Mouse (Mus musculus): ENCODE measurements at regions not wholly inside any gene's neighbourhood (a gene's known extent, or its start where the extent isn't known, plus 50 kb on each side); places are given as distances from the start of the nearest gene placed in this dataset.

DNA sequence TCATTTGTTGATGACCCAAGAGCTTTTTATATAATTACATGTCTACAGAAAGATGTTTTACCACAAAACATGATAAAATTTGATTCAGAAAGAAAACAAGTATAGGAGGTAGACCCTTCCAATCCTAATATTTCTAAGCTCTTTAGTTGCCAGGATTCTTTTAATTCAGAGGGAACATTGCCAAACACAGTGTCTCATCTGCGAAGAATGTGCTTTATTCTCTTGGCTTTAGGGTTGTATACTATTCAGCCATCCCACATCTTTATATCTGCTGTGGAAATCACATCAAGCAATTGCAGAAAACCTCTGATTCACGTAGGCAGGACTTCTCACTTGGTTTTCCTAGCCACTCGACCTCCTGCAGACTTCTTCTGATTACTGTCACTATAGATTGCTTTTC lies 412.8 kb upstream of the Cdh11 start:
- no peak for TF ChIP-seq HCFC1 (IDR thresholded peaks at IDR 0.05; ENCODE audit: borderline replicate concordance, insufficient read depth, low read length)
- TF ChIP-seq MAFK (IDR thresholded peaks at IDR 0.05; ENCODE audit: insufficient read depth, low read depth, low read length) = no peak
- TF ChIP-seq CHD2 (IDR thresholded peaks at IDR 0.05; ENCODE audit: low read depth, low read length) = no peak
- H3K9me3 ChIP-seq (ENCODE audit: control insufficient read depth, insufficient read depth, low read depth, low read length) = no peaks in the 10 kb centered on the region
- no peak overlapping the region for H3K27ac ChIP-seq (ENCODE audit: insufficient read depth, low read depth, low read length, poor library complexity, severe bottlenecking)
- no peak for DNase-seq (ENCODE audit: low read depth, low spot score)
- no peaks in the 10 kb centered on the region for H3K4me1 ChIP-seq (ENCODE audit: control insufficient read depth in 2 of 2, insufficient read depth in 2 of 2, low read length in 2 of 2, poor library complexity in 1 of 2)
- no peaks in the 10 kb centered on the region for H3K36me3 ChIP-seq (ENCODE audit: control insufficient read depth, insufficient read depth, low read length, poor library complexity, severe bottlenecking)
- H3K9ac ChIP-seq (ENCODE audit: insufficient read depth, low read depth, low read length, poor library complexity, severe bottlenecking) = no peak overlapping the region
- in situ Hi-C loops (cut with MboI; ENCODE audit: low sequenced_read_pairs in 2 of 2, unreplicated experiment in 2 of 2) = no loop called here
- no peak overlapping the region for H3K4me3 ChIP-seq (ENCODE audit: insufficient read depth in 1 of 2, low read depth in 1 of 2, low read length in 2 of 2, poor library complexity in 1 of 2, severe bottlenecking in 1 of 2)

DNA sequence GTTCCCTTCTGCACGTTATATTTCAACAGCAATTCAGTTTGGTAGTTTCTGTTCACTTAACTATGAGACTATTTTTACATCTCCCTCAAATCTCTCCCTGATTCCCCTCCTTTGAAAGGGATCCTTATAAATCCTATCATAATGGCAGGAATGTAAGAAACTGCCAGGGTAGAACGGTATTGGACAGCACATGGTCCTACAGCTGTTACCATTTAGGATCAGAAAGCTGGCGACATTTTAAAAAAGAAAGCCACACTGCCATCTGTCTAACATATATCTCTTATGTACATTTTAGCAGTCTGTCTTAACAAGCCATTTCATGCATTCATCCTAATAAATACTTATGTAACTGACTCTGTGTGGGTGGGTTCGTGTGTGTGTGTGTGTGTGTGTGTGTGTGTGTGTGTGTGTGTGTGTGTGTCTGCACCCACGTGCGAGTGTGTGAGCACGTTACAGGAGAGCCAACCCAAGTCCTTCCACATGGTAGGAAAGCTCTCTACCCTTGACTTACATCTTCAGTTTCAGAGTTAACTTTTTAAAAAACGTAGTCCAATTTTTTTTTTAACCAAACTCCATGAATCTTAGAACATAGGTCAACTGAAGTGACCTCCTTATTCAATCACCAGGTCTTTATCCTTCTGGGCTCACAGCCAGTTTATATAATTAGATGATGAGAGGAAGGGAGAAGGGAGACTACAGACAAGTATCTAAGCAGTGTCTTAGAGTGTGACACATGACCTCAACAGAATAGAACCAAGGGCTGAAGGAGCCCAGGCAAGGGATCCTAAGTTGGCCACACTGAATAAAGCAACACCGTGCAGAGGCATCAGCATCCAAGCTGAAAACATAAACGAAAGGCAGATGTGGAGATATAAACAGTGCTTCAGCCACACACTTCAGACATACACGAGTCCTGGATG lies 414.5 kb upstream of the Cdh11 start:
- no peak overlapping the region for H3K27ac ChIP-seq (ENCODE audit: insufficient read depth, low read depth, low read length, poor library complexity, severe bottlenecking)
- H3K4me1 ChIP-seq (ENCODE audit: control insufficient read depth in 2 of 2, insufficient read depth in 2 of 2, low read length in 2 of 2, poor library complexity in 1 of 2) = no peaks in the 10 kb centered on the region
- TF ChIP-seq MAFK (IDR thresholded peaks at IDR 0.05; ENCODE audit: insufficient read depth, low read depth, low read length) = no peak
- no peak for TF ChIP-seq CHD2 (IDR thresholded peaks at IDR 0.05; ENCODE audit: low read depth, low read length)
- TF ChIP-seq ZC3H11A (IDR thresholded peaks at IDR 0.05; ENCODE audit: borderline replicate concordance, low read depth, low read length) = no peak
- no peak for TF ChIP-seq HCFC1 (IDR thresholded peaks at IDR 0.05; ENCODE audit: borderline replicate concordance, insufficient read depth, low read length)
- no peak for TF ChIP-seq ZNF384 (IDR thresholded peaks at IDR 0.05; ENCODE audit: low read depth, low read length)
- no peak for DNase-seq (ENCODE audit: low read depth, low spot score)
- no peaks in the 10 kb centered on the region for H3K36me3 ChIP-seq (ENCODE audit: control insufficient read depth, insufficient read depth, low read length, poor library complexity, severe bottlenecking)
- no peak overlapping the region for H3K9ac ChIP-seq (ENCODE audit: insufficient read depth, low read depth, low read length, poor library complexity, severe bottlenecking)
- in situ Hi-C loops (cut with MboI; ENCODE audit: low sequenced_read_pairs in 2 of 2, unreplicated experiment in 2 of 2) = no loop called here
- H3K4me3 ChIP-seq (ENCODE audit: insufficient read depth in 1 of 2, low read depth in 1 of 2, low read length in 2 of 2, poor library complexity in 1 of 2, severe bottlenecking in 1 of 2) = no peak overlapping the region
- H3K9me3 ChIP-seq (ENCODE audit: control insufficient read depth, insufficient read depth, low read depth, low read length) = no peaks in the 10 kb centered on the region

DNA sequence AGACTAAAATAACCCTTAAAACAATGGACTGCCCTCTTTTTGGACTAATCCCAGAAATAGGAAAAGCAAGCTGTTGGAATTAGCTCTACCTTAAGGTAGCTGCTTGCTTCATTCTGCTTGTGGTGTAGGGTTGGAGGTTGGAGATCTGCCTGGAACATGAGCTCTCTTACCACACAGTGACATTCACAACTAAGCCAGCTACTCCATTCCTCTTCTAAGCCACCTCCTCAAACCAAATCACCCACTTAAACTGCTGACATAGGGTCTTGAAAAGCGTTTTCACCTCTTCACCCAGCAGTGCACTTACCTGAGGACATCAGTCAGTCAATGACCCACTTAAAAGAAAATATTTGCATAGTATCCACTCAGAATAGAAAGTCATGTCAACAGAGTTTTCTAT lies 418.3 kb upstream of the Cdh11 start:
- Histone ChIP-seq H3K4me1 (ENCODE audit: control insufficient read depth in 2 of 2, insufficient read depth in 2 of 2, low read length in 2 of 2, poor library complexity in 1 of 2) (no peaks in the 10 kb centered on the region), H3K36me3 (ENCODE audit: control insufficient read depth, insufficient read depth, low read length, poor library complexity, severe bottlenecking) (no peaks in the 10 kb centered on the region), H3K4me3 (ENCODE audit: insufficient read depth in 1 of 2, low read depth in 1 of 2, low read length in 2 of 2, poor library complexity in 1 of 2, severe bottlenecking in 1 of 2) (no peak overlapping the region), H3K9ac (ENCODE audit: insufficient read depth, low read depth, low read length, poor library complexity, severe bottlenecking) (no peak overlapping the region), H3K9me3 (ENCODE audit: control insufficient read depth, insufficient read depth, low read depth, low read length) (no peaks in the 10 kb centered on the region), H3K27ac (ENCODE audit: insufficient read depth, low read depth, low read length, poor library complexity, severe bottlenecking) (no peak overlapping the region)
- no peak for DNase-seq (ENCODE audit: low read depth, low spot score)
- in situ Hi-C loops (cut with MboI; ENCODE audit: low sequenced_read_pairs in 2 of 2, unreplicated experiment in 2 of 2) = no loop called here
- TF ChIP-seq CHD2 (IDR thresholded peaks at IDR 0.05; ENCODE audit: low read depth, low read length) = no peak
- TF ChIP-seq ZNF384 (IDR thresholded peaks at IDR 0.05; ENCODE audit: low read depth, low read length) = no peak
- no peak for TF ChIP-seq MAFK (IDR thresholded peaks at IDR 0.05; ENCODE audit: insufficient read depth, low read depth, low read length)
- no peak for TF ChIP-seq ZC3H11A (IDR thresholded peaks at IDR 0.05; ENCODE audit: borderline replicate concordance, low read depth, low read length)
- TF ChIP-seq HCFC1 (IDR thresholded peaks at IDR 0.05; ENCODE audit: borderline replicate concordance, insufficient read depth, low read length) = no peak

DNA sequence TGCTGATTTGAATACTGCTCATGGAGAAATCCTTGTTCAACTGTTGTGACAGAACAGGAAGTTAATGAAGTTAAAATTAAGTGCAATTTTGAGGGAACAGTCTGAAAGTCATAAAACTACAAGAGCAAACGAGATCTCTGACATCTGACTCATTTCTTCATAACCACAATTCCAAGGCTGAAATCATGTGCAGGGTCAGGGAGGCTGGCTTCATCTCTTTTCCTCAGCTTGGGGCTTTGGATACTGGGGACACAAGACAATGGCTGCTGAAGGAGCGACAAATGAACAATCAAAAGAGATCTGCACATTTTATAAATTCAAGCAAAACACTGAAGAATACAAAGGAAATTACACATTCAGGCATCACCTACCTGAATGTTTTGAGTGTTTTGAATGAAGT lies 429.2 kb upstream of the Cdh11 start:
- TF ChIP-seq ZC3H11A (IDR thresholded peaks at IDR 0.05; ENCODE audit: borderline replicate concordance, low read depth, low read length) = no peak
- no peak for TF ChIP-seq CHD2 (IDR thresholded peaks at IDR 0.05; ENCODE audit: low read depth, low read length)
- TF ChIP-seq ZNF384 (IDR thresholded peaks at IDR 0.05; ENCODE audit: low read depth, low read length) = no peak
- no peak for TF ChIP-seq HCFC1 (IDR thresholded peaks at IDR 0.05; ENCODE audit: borderline replicate concordance, insufficient read depth, low read length)
- no peak for TF ChIP-seq MAFK (IDR thresholded peaks at IDR 0.05; ENCODE audit: insufficient read depth, low read depth, low read length)
- Histone ChIP-seq H3K4me1 (ENCODE audit: control insufficient read depth in 2 of 2, insufficient read depth in 2 of 2, low read length in 2 of 2, poor library complexity in 1 of 2) (no peaks in the 10 kb centered on the region), H3K9me3 (ENCODE audit: control insufficient read depth, insufficient read depth, low read depth, low read length) (no peaks in the 10 kb centered on the region), H3K4me3 (ENCODE audit: insufficient read depth in 1 of 2, low read depth in 1 of 2, low read length in 2 of 2, poor library complexity in 1 of 2, severe bottlenecking in 1 of 2) (no peak overlapping the region), H3K9ac (ENCODE audit: insufficient read depth, low read depth, low read length, poor library complexity, severe bottlenecking) (no peak overlapping the region), H3K36me3 (ENCODE audit: control insufficient read depth, insufficient read depth, low read length, poor library complexity, severe bottlenecking) (no peaks in the 10 kb centered on the region), H3K27ac (ENCODE audit: insufficient read depth, low read depth, low read length, poor library complexity, severe bottlenecking) (no peak overlapping the region)
- no peak for DNase-seq (ENCODE audit: low read depth, low spot score)
- in situ Hi-C loops (cut with MboI; ENCODE audit: low sequenced_read_pairs in 2 of 2, unreplicated experiment in 2 of 2) = no loop called here
